Mouse (Mus musculus) fat pad, adult 2 months (tissue): ENCODE results near the gene 1700028P14Rik.

ENCODE experiments used
- DNase-seq: peaks from one replicate; pipeline ENCODE4 v3.0.0-alpha.2; 2011; ENCODE audit warnings: low read depth, low spot score; ENCODE audit errors: extremely low read depth

Gene 1700028P14Rik

GRCm38 (mm10) chr19:23609724-23610123 lies 42.9 kb downstream of the 1700028P14Rik start:
- DNase-seq = no peak

- DNase-seq = no peak
These were observed 44.7 kb downstream of the 1700028P14Rik start for GRCm38 (mm10) chr19:23607951-23608350.

- no peak for DNase-seq
These were observed 57.7 kb downstream of the 1700028P14Rik start for GRCm38 (mm10) chr19:23594950-23595349.

GRCm38 (mm10) chr19:23578606-23579355 lies 73.8 kb downstream of the 1700028P14Rik start:
- no peak for DNase-seq

DNA sequence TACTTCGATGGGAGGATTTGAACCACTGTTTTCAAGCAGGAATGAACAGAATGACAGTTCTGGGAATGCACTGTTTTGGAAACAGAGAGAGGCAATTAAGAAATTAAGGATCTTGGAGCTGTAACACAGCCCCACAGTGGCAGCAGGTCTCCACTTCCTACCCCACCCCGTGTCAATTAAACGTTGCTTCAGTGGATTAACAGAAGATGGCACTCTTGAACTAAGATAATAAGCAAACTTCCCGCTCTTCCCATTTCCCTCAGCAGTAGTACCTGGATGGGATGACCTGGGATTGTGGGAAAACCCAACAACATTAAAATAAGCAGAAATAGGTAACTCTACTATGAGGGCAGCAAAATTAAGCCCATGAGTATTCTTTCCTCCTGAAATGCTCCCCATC lies 75.9 kb downstream of the 1700028P14Rik start:
- DNase-seq = no peak

DNA sequence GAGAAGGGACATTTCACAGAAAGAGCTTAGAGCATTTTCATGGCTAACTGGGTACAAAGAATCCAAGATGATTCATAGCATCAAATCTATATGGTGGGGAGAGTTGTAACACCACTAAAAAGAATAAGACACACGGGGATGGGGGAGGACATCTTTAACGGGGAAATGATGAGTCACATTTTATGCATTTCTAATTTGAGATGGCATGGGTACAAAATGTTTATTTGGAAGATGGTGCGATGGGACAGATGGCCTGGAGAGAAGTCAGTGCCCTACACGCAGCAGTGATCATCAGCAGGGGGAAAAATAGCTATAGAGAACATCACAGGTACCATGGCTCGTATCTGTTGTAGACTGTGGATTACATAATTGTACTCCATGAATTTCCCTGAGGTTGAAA lies 88.9 kb downstream of the 1700028P14Rik start:
- DNase-seq = no peak

DNA sequence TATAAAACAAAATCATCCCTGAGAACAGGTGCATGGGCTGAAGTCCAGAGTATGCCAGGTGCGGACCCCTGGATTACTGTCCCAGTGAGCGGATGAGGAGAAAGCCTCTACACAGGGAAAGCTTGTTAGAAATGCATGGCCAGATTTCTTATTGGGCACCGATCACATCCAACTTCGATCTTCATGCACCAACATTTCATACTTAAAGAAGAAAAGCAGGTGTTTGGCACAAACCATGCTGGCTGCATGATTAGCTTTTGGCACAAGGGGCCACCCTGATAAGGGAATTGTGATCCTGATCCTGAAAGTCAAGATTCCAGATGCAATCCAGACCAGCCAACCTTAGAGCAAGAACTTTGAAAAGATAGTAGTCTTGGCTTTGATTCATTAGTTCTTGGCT lies 90.0 kb downstream of the 1700028P14Rik start:
- DNase-seq = no peak

DNA sequence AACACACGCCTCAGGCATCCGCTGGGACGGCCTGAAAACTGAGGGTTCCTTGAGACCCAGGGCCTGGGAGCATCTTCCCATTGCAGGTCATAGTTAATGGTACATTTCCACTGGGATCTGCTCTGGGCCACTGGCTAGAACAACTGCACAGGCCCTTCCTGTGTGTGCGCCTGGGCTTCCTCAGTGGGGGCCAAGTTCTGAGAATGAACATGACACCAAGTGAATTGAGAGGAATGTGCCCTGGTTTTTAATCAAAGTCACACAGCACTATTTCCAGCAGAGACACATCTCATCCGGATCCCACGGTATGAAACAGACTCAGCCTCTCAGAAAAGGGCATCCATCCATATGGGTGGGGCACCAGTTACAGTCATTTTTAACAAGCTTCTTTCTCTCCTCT lies 90.6 kb downstream of the 1700028P14Rik start:
- no peak for DNase-seq

DNA sequence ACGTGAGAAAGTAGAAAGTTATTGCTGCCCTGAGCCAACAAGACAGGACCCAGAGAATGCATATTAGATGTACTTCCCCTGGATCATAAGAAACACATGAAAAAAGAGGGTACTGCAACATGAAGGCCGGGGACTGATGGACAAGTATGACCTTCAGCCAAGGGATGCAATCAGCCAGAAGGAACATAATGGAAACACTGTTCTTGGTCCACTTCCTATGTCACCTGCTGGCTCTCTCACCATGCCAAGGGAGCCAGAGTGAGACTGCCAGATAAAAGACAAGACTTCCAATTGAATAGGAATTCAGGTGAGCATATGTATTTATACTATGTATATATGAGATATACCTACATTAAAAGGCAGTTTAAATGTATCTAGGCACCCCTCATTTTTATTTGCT lies 99.2 kb downstream of the 1700028P14Rik start:
- DNase-seq = no peak

DNA sequence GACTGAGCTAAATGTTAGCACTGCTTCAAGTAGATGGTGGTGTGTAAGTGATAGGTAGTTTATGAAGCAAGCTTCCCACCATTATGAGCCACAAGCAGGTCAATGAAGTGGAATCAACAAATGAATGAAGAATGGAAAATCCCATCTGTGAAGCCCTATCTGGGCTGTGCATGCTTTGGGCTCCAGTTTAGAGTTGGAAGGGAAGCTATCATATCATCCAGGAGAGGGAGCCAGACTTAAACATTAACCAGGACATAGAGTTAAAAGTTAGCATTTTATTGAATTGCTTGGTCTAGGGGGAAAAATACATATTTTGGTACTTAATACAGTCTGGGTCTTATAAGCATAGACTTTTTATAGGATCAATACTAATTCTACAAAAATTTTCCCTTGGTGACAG lies 107.0 kb downstream of the 1700028P14Rik start:
- DNase-seq = no peak

DNA sequence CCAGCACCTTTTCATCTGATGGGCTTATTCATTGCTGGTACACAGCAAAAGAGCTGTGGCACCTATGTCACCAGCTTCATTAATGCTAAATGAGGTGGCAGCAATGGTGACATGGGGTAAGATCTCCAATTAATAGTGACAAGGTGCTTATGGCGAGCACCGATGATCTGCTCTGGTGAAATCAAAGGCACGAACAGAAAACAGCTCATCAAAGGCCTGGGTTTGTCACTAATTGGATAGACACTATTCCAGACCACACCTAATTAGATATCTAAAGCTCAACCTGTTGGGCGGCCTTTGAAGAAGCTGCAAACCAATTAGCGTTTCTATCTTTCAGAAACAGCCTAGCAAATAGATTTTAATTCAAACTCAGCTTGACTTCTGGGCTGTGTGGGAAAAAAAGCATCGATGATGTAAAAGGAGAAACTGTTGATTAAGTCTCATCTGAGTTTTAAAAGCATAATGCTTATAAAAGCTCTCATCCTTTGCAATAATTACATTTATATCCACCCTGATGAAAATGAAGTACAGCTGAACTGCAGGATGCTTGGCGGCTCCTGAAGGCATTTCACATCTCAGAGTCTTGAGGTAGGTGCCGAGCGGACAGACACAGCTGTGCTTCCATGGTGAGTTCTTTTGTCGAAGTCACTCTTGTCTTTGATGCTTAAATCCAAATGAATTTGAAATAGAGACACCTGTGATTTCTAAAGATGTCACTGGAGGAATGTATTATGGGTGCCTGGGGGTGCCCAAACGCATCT lies 109.2 kb downstream of the 1700028P14Rik start:
- DNase-seq = no peak

- no peak for DNase-seq
These were observed 109.9 kb downstream of the 1700028P14Rik start for GRCm38 (mm10) chr19:23542759-23543158.

DNA sequence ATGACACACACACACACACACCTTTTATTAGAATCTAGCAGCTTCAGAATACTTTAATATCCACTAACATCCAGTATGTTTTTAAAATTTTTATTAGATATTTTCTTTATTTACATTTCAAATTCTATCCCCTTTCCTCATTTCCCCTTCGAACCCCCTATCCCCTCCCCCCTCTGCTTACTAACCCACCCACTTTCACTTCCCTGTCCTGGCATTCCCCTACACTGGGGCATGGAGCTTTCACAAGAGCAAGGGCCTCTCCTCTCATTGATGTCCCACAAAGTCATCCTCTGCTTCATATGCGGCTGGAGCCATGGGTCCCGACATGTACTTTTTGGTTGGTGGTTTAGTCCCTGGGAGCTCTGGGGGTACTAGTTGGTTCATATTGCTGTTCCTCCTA lies 116.9 kb downstream of the 1700028P14Rik start:
- no peak for DNase-seq

- DNase-seq = no peak
These were observed 120.7 kb downstream of the 1700028P14Rik start for GRCm38 (mm10) chr19:23531899-23532298.

DNA sequence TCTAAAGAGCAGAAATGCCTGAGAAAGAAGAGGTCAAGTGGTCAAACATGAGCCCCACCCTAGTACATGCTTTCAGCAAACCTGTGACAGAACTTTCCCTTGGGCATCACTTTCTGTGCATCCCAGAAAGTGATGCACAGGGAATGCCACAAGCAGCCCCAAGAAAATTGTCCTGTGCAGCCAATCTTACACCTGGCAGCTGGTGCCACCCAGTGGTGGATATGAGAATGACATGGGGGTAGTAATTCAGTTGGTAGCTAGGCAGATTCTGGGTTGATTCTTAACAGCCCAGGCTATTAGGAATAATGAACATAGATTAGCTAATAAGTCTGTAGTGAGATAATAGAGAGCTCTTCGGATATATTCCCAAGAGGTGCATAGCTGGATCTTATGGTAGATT lies 128.9 kb downstream of the 1700028P14Rik start:
- no peak for DNase-seq

DNA sequence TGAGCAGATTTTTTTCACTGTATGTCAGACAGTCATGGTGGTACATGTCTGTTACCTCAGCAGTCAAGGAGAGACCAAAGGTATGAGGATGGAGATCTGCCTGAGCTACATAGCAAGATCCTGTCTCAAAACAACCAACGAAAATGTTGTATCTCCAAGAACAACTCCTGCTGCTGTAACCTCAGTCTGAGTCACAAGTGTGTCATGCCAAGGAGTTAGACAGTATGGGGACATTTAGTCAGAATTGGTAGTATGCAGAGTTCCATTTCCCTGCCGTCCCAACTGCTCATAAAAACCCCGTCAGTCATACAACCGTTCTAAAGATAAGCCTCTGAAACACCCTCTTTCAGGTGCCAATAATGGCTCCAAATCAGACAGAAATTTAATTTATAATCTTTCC lies 130.8 kb downstream of the 1700028P14Rik start:
- no peak for DNase-seq

DNA sequence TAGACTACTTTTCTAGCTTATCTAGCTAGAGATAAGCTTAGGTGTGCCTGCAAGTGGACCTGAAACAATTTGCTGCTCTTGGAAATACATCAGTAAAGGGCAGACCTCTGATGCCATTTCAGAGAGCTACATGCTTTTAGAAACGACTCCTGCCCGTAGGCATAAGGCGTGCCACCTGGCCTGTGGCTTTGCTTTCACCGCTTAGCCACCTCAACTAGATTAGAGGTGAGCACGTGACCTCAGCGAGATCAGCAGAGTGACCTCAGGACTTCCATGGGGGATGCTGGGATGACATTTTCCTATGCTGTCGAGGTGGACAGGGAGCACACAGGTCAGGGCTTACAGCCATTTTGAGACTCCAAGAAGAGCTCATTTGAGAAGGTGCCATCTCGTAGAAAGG lies 131.5 kb downstream of the 1700028P14Rik start:
- no peak for DNase-seq

- no peak for DNase-seq
These were observed 132.0 kb downstream of the 1700028P14Rik start for GRCm38 (mm10) chr19:23520629-23521028.

GRCm38 (mm10) chr19:23518477-23518876 lies 134.1 kb downstream of the 1700028P14Rik start:
- no peak for DNase-seq

GRCm38 (mm10) chr19:23511303-23511702 lies 141.3 kb downstream of the 1700028P14Rik start:
- no peak for DNase-seq
